Mouse (Mus musculus) lung, adult 2 months (tissue): Measurements from ENCODE around the gene Ndufaf2. TPM values are rescaled to one million over a fixed set of nuclear protein-coding genes. Genes with fewer than 3 reads are reported as not detected.

Experiments used
- DNase-seq: peaks from one replicate; pipeline ENCODE4 v3.0.0; 2022
- H3K4me1 ChIP-seq: fragments of 200-500 bp; 2 replicates; pipeline ENCODE4 v1.6.1; 2011; ENCODE audit warnings: low read length; ENCODE audit not compliant: control insufficient read depth, insufficient read depth
- H3K4me3 ChIP-seq: fragments of 200-500 bp; replicated peaks from 2 replicates; pipeline ENCODE3; 2011; ENCODE audit warnings: low read depth, mild to moderate bottlenecking, control low read depth, low read length; ENCODE audit errors: extremely low read depth
- CTCF ChIP-seq: fragments of 200-500 bp; IDR thresholded peaks from 2 replicates; pipeline ENCODE4 v1.5.1; 2011; ENCODE audit warnings: mild to moderate bottlenecking, low read length, control low read depth; ENCODE audit not compliant: insufficient read depth
- POLR2A ChIP-seq: fragments of 200-500 bp; IDR thresholded peaks from 2 replicates; pipeline ENCODE4 v1.6.1; 2011; ENCODE audit warnings: low read depth, mild to moderate bottlenecking, control low read depth, low read length, borderline replicate concordance; ENCODE audit errors: extremely low read depth
- WGBS: fragments of 180-500 bp; shearing (Covaris S2); methylation state at CpG from one replicate; pipeline ENCODE4 v1.1.7; 2018; 5-methylcytosine and 5-hydroxymethylcytosine counted together
- polyA plus RNA-seq: library from polyadenylated mRNA; depleted of rRNA; stranded (reverse); fragments of >200 nt; gene quantifications from 2 replicates; pipeline ENCODE4 v1.2.3, GENCODE M21; 2012

Gene Ndufaf2
- polyA plus RNA-seq, 1 experiment: 7.1 TPM

GRCm38 (mm10) chr13:108127130-108127529, 31.3 kb downstream of the Ndufaf2 start:
- H3K4me3 ChIP-seq: no peak overlapping the region
- DNase-seq: no peak
- WGBS: 12% methylated on average over 1 of the region's 1 CpGs
- TF ChIP-seq CTCF (peak; percentile 63), POLR2A (no peak)
- no peaks in the 10 kb centered on the region; the same call in 1 of the 2 replicates for H3K4me1 ChIP-seq

- no peak for DNase-seq
- H3K4me3 ChIP-seq: no peak overlapping the region
- no peaks in the 10 kb centered on the region; the same call in 1 of the 2 replicates for H3K4me1 ChIP-seq
- WGBS: 75% methylated on average over 2 of the region's 2 CpGs
- TF ChIP-seq CTCF (no peak), POLR2A (no peak)
Measured at GRCm38 (mm10) chr13:108126246-108126645, 32.2 kb downstream of the Ndufaf2 start.

- 86% methylated on average over 11 of the region's 11 CpGs for WGBS
- no peak for TF ChIP-seq POLR2A
- TF ChIP-seq CTCF: no peak
Measured at GRCm38 (mm10) chr13:108124096-108124495, 34.3 kb downstream of the Ndufaf2 start.

GRCm38 (mm10) chr13:108123109-108123723, 35.2 kb downstream of the Ndufaf2 start:
- H3K4me3 ChIP-seq: no peak overlapping the region
- no peak for TF ChIP-seq CTCF
- no peak for TF ChIP-seq POLR2A
- no peaks in the 10 kb centered on the region; the same call in 1 of the 2 replicates for H3K4me1 ChIP-seq
- no peak for DNase-seq
- 79% methylated on average over 15 of the region's 15 CpGs for WGBS

More at GRCm38 (mm10) chr13:108124096-108124495, 34.3 kb downstream of the Ndufaf2 start:
- Histone ChIP-seq H3K4me1 (no peaks in the 10 kb centered on the region; the same call in 1 of the 2 replicates), H3K4me3 (no peak overlapping the region)
- no peak for DNase-seq

GRCm38 (mm10) chr13:108119411-108120310, 38.8 kb downstream of the Ndufaf2 start:
- no peak for DNase-seq
- Histone ChIP-seq H3K4me3 (no peak overlapping the region), H3K4me1 (no peaks in the 10 kb centered on the region; the same call in 1 of the 2 replicates)
- TF ChIP-seq CTCF (no peak), POLR2A (no peak)
- 56% methylated on average over 9 of the region's 9 CpGs for WGBS

GRCm38 (mm10) chr13:108118188-108118587, 40.2 kb downstream of the Ndufaf2 start:
- no peak for DNase-seq
- TF ChIP-seq CTCF: no peak
- Histone ChIP-seq H3K4me3 (no peak overlapping the region), H3K4me1 (no peaks in the 10 kb centered on the region; the same call in 1 of the 2 replicates)
- WGBS: 63% methylated on average over 1 of the region's 1 CpGs

GRCm38 (mm10) chr13:108117654-108118053, 40.8 kb downstream of the Ndufaf2 start:
- DNase-seq: no peak
- TF ChIP-seq CTCF (no peak), POLR2A (no peak)
- Histone ChIP-seq H3K4me1 (no peaks in the 10 kb centered on the region; the same call in 1 of the 2 replicates), H3K4me3 (no peak overlapping the region)

- TF ChIP-seq CTCF: no peak
- Histone ChIP-seq H3K4me3 (no peak overlapping the region), H3K4me1 (no peaks in the 10 kb centered on the region; the same call in 1 of the 2 replicates)
- WGBS: 81% methylated on average over 3 of the region's 3 CpGs
- no peak for DNase-seq
Measured at GRCm38 (mm10) chr13:108114257-108114656, 44.2 kb downstream of the Ndufaf2 start.

GRCm38 (mm10) chr13:108113536-108113935, 44.9 kb downstream of the Ndufaf2 start:
- no peaks in the 10 kb centered on the region for H3K4me1 ChIP-seq
- no peak overlapping the region for H3K4me3 ChIP-seq
- TF ChIP-seq CTCF (no peak), POLR2A (no peak)
- 93% methylated on average over 5 of the region's 5 CpGs for WGBS
- DNase-seq: no peak
